Mouse (Mus musculus): ENCODE measurements around the gene Ccnk. TPM values are rescaled to one million over a fixed set of nuclear protein-coding genes. Genes with fewer than 3 reads are reported as not detected.

The Ccnk gene
- polyA plus RNA-seq, 1 experiment, result 23.6 TPM

- Histone ChIP-seq H3K79me2 (ENCODE audit: control insufficient read depth, insufficient read depth) (peaks cover 11% of the 10 kb centered on the region), H3K4me3 (ENCODE audit: insufficient read depth, poor library complexity, severe bottlenecking) (no peak overlapping the region), H3K27me3 (ENCODE audit: control insufficient read depth, insufficient read depth, insufficient read length) (no peaks in the 10 kb centered on the region), H3K79me3 (ENCODE audit: low read depth) (peaks cover 3% of the 10 kb centered on the region), H3K36me3 (ENCODE audit: control insufficient read depth, insufficient read depth) (peaks cover 43% of the 10 kb centered on the region), H3ac (ENCODE audit: control insufficient read depth, insufficient read length, low read depth) (no peak overlapping the region)
- TF ChIP-seq CEBPB (IDR thresholded peaks at IDR 0.05; ENCODE audit: low read depth) (no peak), CTCF (IDR thresholded peaks at IDR 0.05; ENCODE audit: control insufficient read depth, insufficient read depth, insufficient read length) (no peak), FOSL1 (IDR thresholded peaks at IDR 0.05; ENCODE audit: insufficient read depth, low read length, poor library complexity, severe bottlenecking) (no peak), USF1 (IDR thresholded peaks at IDR 0.05; ENCODE audit: low read depth) (no peak), MYOG (IDR thresholded peaks at IDR 0.05; ENCODE audit: control insufficient read depth, extremely low read depth, insufficient read length) (no peak)
These were observed 17.3 kb upstream of the Ccnk start for GRCm38 (mm10) chr12:108162036-108162435.

- Histone ChIP-seq H3K79me3 (ENCODE audit: low read depth) (peaks cover 6% of the 10 kb centered on the region), H3K36me3 (ENCODE audit: control insufficient read depth, insufficient read depth) (peaks cover 38% of the 10 kb centered on the region), H3K27me3 (ENCODE audit: control insufficient read depth, insufficient read depth, insufficient read length) (no peaks in the 10 kb centered on the region), H3ac (ENCODE audit: control insufficient read depth, insufficient read length, low read depth) (no peak overlapping the region), H3K79me2 (ENCODE audit: control insufficient read depth, insufficient read depth) (peaks cover 28% of the 10 kb centered on the region), H3K4me3 (ENCODE audit: insufficient read depth, poor library complexity, severe bottlenecking) (no peak overlapping the region)
- TF ChIP-seq MYOG (IDR thresholded peaks at IDR 0.05; ENCODE audit: control insufficient read depth, extremely low read depth, insufficient read length) (no peak), FOSL1 (IDR thresholded peaks at IDR 0.05; ENCODE audit: insufficient read depth, low read length, poor library complexity, severe bottlenecking) (no peak), MYOD1 (IDR thresholded peaks at IDR 0.05; ENCODE audit: control insufficient read depth, insufficient read length, low read depth) (no peak), USF1 (IDR thresholded peaks at IDR 0.05; ENCODE audit: low read depth) (no peak), MAX (IDR thresholded peaks at IDR 0.05) (no peak), CEBPB (IDR thresholded peaks at IDR 0.05; ENCODE audit: low read depth) (no peak), CTCF (IDR thresholded peaks at IDR 0.05; ENCODE audit: control insufficient read depth, insufficient read depth, insufficient read length) (no peak)
These were observed 15.7 kb upstream of the Ccnk start for GRCm38 (mm10) chr12:108163706-108164105.

DNA sequence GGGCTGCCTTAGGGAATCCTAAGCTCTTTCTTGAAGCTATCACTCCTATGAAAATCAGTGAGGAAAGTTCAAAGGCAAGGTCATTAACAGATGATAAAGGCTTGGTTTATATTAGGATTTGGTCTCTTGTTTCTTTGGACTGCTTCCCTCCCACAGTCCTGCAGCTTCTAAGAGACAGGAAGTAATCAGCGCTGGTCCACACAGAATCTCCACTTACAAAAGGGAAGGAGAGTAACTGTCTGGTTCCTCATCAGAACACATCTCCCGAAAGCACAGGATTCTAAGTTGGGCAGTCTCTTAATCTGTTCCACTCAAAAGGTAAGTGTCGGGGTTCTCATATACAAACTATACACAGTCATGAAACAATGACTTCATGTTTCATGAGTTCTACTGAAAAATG lies 10.5 kb upstream of the Ccnk start:
- no peak overlapping the region for H3K4me3 ChIP-seq (ENCODE audit: insufficient read depth, poor library complexity, severe bottlenecking)
- peaks cover 46% of the 10 kb centered on the region for H3K79me3 ChIP-seq (ENCODE audit: low read depth)
- H3K36me3 ChIP-seq (ENCODE audit: control insufficient read depth, insufficient read depth), result peaks cover under 1% of the 10 kb centered on the region
- peaks cover 80% of the 10 kb centered on the region for H3K79me2 ChIP-seq (ENCODE audit: control insufficient read depth, insufficient read depth)
- no peaks in the 10 kb centered on the region for H3K27me3 ChIP-seq (ENCODE audit: control insufficient read depth, insufficient read depth, insufficient read length)
- TF ChIP-seq CEBPB (IDR thresholded peaks at IDR 0.05; ENCODE audit: low read depth), result no peak
- no peak for TF ChIP-seq MYOG (IDR thresholded peaks at IDR 0.05; ENCODE audit: control insufficient read depth, extremely low read depth, insufficient read length)
- no peak for TF ChIP-seq MAX (IDR thresholded peaks at IDR 0.05)
- no peak for TF ChIP-seq CTCF (IDR thresholded peaks at IDR 0.05; ENCODE audit: control insufficient read depth, insufficient read depth, insufficient read length)
- no peak for TF ChIP-seq FOSL1 (IDR thresholded peaks at IDR 0.05; ENCODE audit: insufficient read depth, low read length, poor library complexity, severe bottlenecking)
- TF ChIP-seq USF1 (IDR thresholded peaks at IDR 0.05; ENCODE audit: low read depth), result no peak
- no peak for TF ChIP-seq MYOD1 (IDR thresholded peaks at IDR 0.05; ENCODE audit: control insufficient read depth, insufficient read length, low read depth)
- H3ac ChIP-seq (ENCODE audit: control insufficient read depth, insufficient read length, low read depth), result no peak overlapping the region

- Histone ChIP-seq H3K79me2 (ENCODE audit: control insufficient read depth, insufficient read depth) (peaks cover 96% of the 10 kb centered on the region), H3K27me3 (ENCODE audit: control insufficient read depth, insufficient read depth, insufficient read length) (no peaks in the 10 kb centered on the region), H3ac (ENCODE audit: control insufficient read depth, insufficient read length, low read depth) (no peak overlapping the region), H3K4me3 (ENCODE audit: insufficient read depth, poor library complexity, severe bottlenecking) (no peak overlapping the region), H3K79me3 (ENCODE audit: low read depth) (peaks cover 62% of the 10 kb centered on the region), H3K36me3 (ENCODE audit: control insufficient read depth, insufficient read depth) (no peaks in the 10 kb centered on the region)
- no peak for TF ChIP-seq FOSL1 (IDR thresholded peaks at IDR 0.05; ENCODE audit: insufficient read depth, low read length, poor library complexity, severe bottlenecking)
- no peak for TF ChIP-seq MYOG (IDR thresholded peaks at IDR 0.05; ENCODE audit: control insufficient read depth, extremely low read depth, insufficient read length)
- no peak for TF ChIP-seq CEBPB (IDR thresholded peaks at IDR 0.05; ENCODE audit: low read depth)
- TF ChIP-seq CTCF (IDR thresholded peaks at IDR 0.05; ENCODE audit: control insufficient read depth, insufficient read depth, insufficient read length), result no peak
- no peak for TF ChIP-seq MAX (IDR thresholded peaks at IDR 0.05)
- no peak for TF ChIP-seq MYOD1 (IDR thresholded peaks at IDR 0.05; ENCODE audit: control insufficient read depth, insufficient read length, low read depth)
- no peak for TF ChIP-seq USF1 (IDR thresholded peaks at IDR 0.05; ENCODE audit: low read depth)
These were observed 8.9 kb upstream of the Ccnk start for GRCm38 (mm10) chr12:108170467-108170866.

GRCm38 (mm10) chr12:108171336-108171735 lies 8.0 kb upstream of the Ccnk start:
- Histone ChIP-seq H3K36me3 (ENCODE audit: control insufficient read depth, insufficient read depth) (no peaks in the 10 kb centered on the region), H3K27me3 (ENCODE audit: control insufficient read depth, insufficient read depth, insufficient read length) (no peaks in the 10 kb centered on the region), H3K4me3 (ENCODE audit: insufficient read depth, poor library complexity, severe bottlenecking) (no peak overlapping the region), H3ac (ENCODE audit: control insufficient read depth, insufficient read length, low read depth) (no peak overlapping the region), H3K79me3 (ENCODE audit: low read depth) (peaks cover 67% of the 10 kb centered on the region), H3K79me2 (ENCODE audit: control insufficient read depth, insufficient read depth) (peaks cover 97% of the 10 kb centered on the region)
- TF ChIP-seq FOSL1 (IDR thresholded peaks at IDR 0.05; ENCODE audit: insufficient read depth, low read length, poor library complexity, severe bottlenecking) (no peak), USF1 (IDR thresholded peaks at IDR 0.05; ENCODE audit: low read depth) (no peak), CTCF (IDR thresholded peaks at IDR 0.05; ENCODE audit: control insufficient read depth, insufficient read depth, insufficient read length) (no peak), MAX (IDR thresholded peaks at IDR 0.05) (no peak), MYOG (IDR thresholded peaks at IDR 0.05; ENCODE audit: control insufficient read depth, extremely low read depth, insufficient read length) (no peak), CEBPB (IDR thresholded peaks at IDR 0.05; ENCODE audit: low read depth) (no peak), MYOD1 (IDR thresholded peaks at IDR 0.05; ENCODE audit: control insufficient read depth, insufficient read length, low read depth) (no peak)

GRCm38 (mm10) chr12:108172639-108173038 lies 6.7 kb upstream of the Ccnk start:
- Histone ChIP-seq H3K79me3 (ENCODE audit: low read depth) (peaks cover 76% of the 10 kb centered on the region), H3K79me2 (ENCODE audit: control insufficient read depth, insufficient read depth) (peaks cover 100% of the 10 kb centered on the region), H3K4me3 (ENCODE audit: insufficient read depth, poor library complexity, severe bottlenecking) (no peak overlapping the region), H3K36me3 (ENCODE audit: control insufficient read depth, insufficient read depth) (no peaks in the 10 kb centered on the region), H3K27me3 (ENCODE audit: control insufficient read depth, insufficient read depth, insufficient read length) (no peaks in the 10 kb centered on the region), H3ac (ENCODE audit: control insufficient read depth, insufficient read length, low read depth) (no peak overlapping the region)
- TF ChIP-seq CEBPB (IDR thresholded peaks at IDR 0.05; ENCODE audit: low read depth) (no peak), FOSL1 (IDR thresholded peaks at IDR 0.05; ENCODE audit: insufficient read depth, low read length, poor library complexity, severe bottlenecking) (no peak), MYOG (IDR thresholded peaks at IDR 0.05; ENCODE audit: control insufficient read depth, extremely low read depth, insufficient read length) (no peak), MYOD1 (IDR thresholded peaks at IDR 0.05; ENCODE audit: control insufficient read depth, insufficient read length, low read depth) (no peak), USF1 (IDR thresholded peaks at IDR 0.05; ENCODE audit: low read depth) (no peak), MAX (IDR thresholded peaks at IDR 0.05) (no peak), CTCF (IDR thresholded peaks at IDR 0.05; ENCODE audit: control insufficient read depth, insufficient read depth, insufficient read length) (no peak)

Data from C2C12 (cell line).